8 mouse cellular contexts compared by ENCODE assay signal in the genomic region with DNA sequence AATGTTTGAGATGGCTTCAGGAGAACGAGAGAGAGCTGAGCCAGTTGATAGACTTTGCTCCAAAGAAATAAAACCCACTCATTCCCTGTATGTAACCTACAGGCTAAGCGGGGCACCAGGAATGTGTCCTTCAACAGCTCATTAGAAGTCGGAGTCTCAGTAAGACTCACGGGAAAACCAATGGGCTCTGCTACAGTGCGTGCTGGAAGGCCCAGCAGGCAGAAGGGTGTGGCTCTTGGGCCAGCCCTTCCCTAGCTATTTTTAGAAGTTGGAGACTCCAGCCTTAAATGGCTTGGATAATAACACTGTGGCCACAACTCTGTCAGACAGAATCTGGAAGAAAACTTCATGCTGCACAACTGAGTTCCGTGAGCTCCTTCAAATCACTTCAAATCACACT. TPM values are rescaled to one million over a fixed set of nuclear protein-coding genes. Genes with fewer than 3 reads are reported as not detected.
DNase-seq lines count a peak whose midpoint lies in the region; ATAC-seq lines count a peak whose summit lies in the region.

No protein-coding gene starts in this region.

- H3K4me1 ChIP-seq in heart, embryonic 12.5 days (replicated peaks), result peaks cover 38% of the 10 kb centered on the region
- H3K4me1 ChIP-seq in midbrain, embryonic 10.5 days, result peaks cover 13% of the 10 kb centered on the region

- peaks cover 11% of the 10 kb centered on the region for H3K36me3 ChIP-seq in heart, embryonic 12.5 days
- no peaks in the 10 kb centered on the region for H3K36me3 ChIP-seq in midbrain, embryonic 10.5 days

- peak overlapping the region; percentile 34 for H3K4me2 ChIP-seq in heart, embryonic 12.5 days

- peak; percentile 69 for ATAC-seq in heart, embryonic 12.5 days (ENCODE audit: insufficient number of reproducible peaks, low FRiP score)
- ATAC-seq in granulocyte monocyte progenitor cell, adult 5-6 weeks (replicated peaks; ENCODE audit: poor library complexity, severe bottlenecking), result no peak

- H3K27ac ChIP-seq in heart, embryonic 12.5 days (ENCODE audit: poor library complexity, severe bottlenecking), result peak overlapping the region; percentile 93
- H3K27ac ChIP-seq in midbrain, embryonic 10.5 days (replicated peaks), result no peak overlapping the region

- 0 out of 2 replicates have a peak, but pooled peaks cover 7% of the 10 kb centered on the region for H3K27me3 ChIP-seq in heart, embryonic 12.5 days (replicated peaks)
- H3K27me3 ChIP-seq in midbrain, embryonic 10.5 days (ENCODE audit: low read depth, poor library complexity, severe bottlenecking), result peaks cover 60% of the 10 kb centered on the region

- no peak overlapping the region for H3K9ac ChIP-seq in heart, embryonic 12.5 days

- H3K4me3 ChIP-seq in heart, embryonic 12.5 days, result no peak overlapping the region
- H3K4me3 ChIP-seq in midbrain, embryonic 10.5 days, result no peak overlapping the region

- H3K9me3 ChIP-seq in heart, embryonic 12.5 days (replicated peaks), result peaks cover 1% of the 10 kb centered on the region; the same call in 1 of the 2 replicates
- no peaks in the 10 kb centered on the region for H3K9me3 ChIP-seq in midbrain, embryonic 10.5 days (replicated peaks)

- DNase-seq in 3T3-L1 (ENCODE audit: low read depth, low spot score) (peak; percentile 61), R1 (ENCODE audit: low read depth, low spot score) (peak; percentile 98)
- peak; percentile 52 to 75 for DNase-seq in lung, adult 18-20 months
- DNase-seq in frontal cortex, adult 2 months (ENCODE audit: extremely low spot score in 1 of 2, low spot score in 1 of 2), result no peak
- DNase-seq in midbrain, embryonic 10.5 days (ENCODE audit: low spot score), result no peak
- no peak for DNase-seq in layer of hippocampus, postnatal 36 days

- 10% methylated on average over 6 of the region's 6 CpGs for WGBS in heart, embryonic 12.5 days
- WGBS in midbrain, embryonic 10.5 days, result 49% methylated on average over 6 of the region's 6 CpGs

RNA-seq across cellular contexts. Expression of gene Proser2, which starts 31.1 kb away (rescaled TPM):
- 13.4 and 13.6 TPM in 2 replicates for polyA plus RNA-seq in heart, embryonic 12.5 days (2016; fragmentation: Nextera tagmentation; extraction: Ambion mirVana)
- 3.2 TPM in 2 replicates for polyA plus RNA-seq in frontal cortex, adult 2 months (2012; rRNA removed)
- 3.2 and 3.3 TPM in 2 replicates for polyA plus RNA-seq in midbrain, embryonic 10.5 days (2016; fragmentation: Nextera tagmentation; extraction: Ambion mirVana)
- not detected in 2 replicates for total RNA-seq in granulocyte monocyte progenitor cell, adult 5-6 weeks (2014; fragmentation: Nextera tagmentation)
- total RNA-seq in granulocyte monocyte progenitor cell, adult 5-6 weeks (2017), result not detected in 2 replicates
- total RNA-seq in layer of hippocampus, postnatal 36 days (2021), result 1 to 10 TPM; 2.2 to 2.3 TPM

Comparison
In these comparisons a context has a peak if more than half of its experiments do, and no peak if none do; other contexts are left out.
1. DNase-seq: peak in 3T3-L1 (single experiment), R1 (single experiment) and lung, adult 18-20 months (2 of 2); none in frontal cortex, adult 2 months (0 of 2), midbrain, embryonic 10.5 days (single experiment) and layer of hippocampus, postnatal 36 days (0 of 2).